Mouse (Mus musculus): ENCODE results near the gene Igf2bp2. TPM values are rescaled to one million over a fixed set of nuclear protein-coding genes. Genes with fewer than 3 reads are reported as not detected.

Gene Igf2bp2
- polyA plus RNA-seq, 1 experiment from 2014 or later: 103 TPM

- 80% methylated on average over 5 of the region's 5 CpGs for WGBS
- Histone ChIP-seq H3K9me3 (replicated peaks; ENCODE audit: control insufficient read depth, low read length) (no peaks in the 10 kb centered on the region), H3K36me3 (ENCODE audit: control insufficient read depth, insufficient read depth, low read length) (no peaks in the 10 kb centered on the region), H3K9ac (ENCODE audit: low read length) (no peak overlapping the region), H3K4me2 (ENCODE audit: low read depth, low read length) (no peak overlapping the region), H3K4me3 (replicated peaks; ENCODE audit: low read length) (no peak overlapping the region), H3K4me1 (ENCODE audit: control insufficient read depth, insufficient read depth, low read length) (no peaks in the 10 kb centered on the region), H3K27ac (ENCODE audit: low read length) (no peak overlapping the region), H3K27me3 (ENCODE audit: control insufficient read depth, insufficient read depth, low read length) (no peaks in the 10 kb centered on the region)
- no peak for ATAC-seq (ENCODE audit: insufficient read depth, low FRiP score)
Measured at GRCm38 (mm10) chr16:22139821-22140220, 23.3 kb downstream of the Igf2bp2 start.

- H3K27me3 ChIP-seq (ENCODE audit: control insufficient read depth, insufficient read depth, low read length): no peaks in the 10 kb centered on the region
- WGBS: 87% methylated on average over 5 of the region's 5 CpGs
Measured at GRCm38 (mm10) chr16:22136198-22136597, 26.9 kb downstream of the Igf2bp2 start.

GRCm38 (mm10) chr16:22131321-22131720 is 31.8 kb downstream of the Igf2bp2 start:
- ATAC-seq (ENCODE audit: insufficient read depth, low FRiP score): no peak
- H3K9me3 ChIP-seq (replicated peaks; ENCODE audit: control insufficient read depth, low read length): no peaks in the 10 kb centered on the region
- no peak overlapping the region for H3K4me3 ChIP-seq (replicated peaks; ENCODE audit: low read length)
- 74% methylated on average over 6 of the region's 6 CpGs for WGBS
- H3K36me3 ChIP-seq (ENCODE audit: control insufficient read depth, insufficient read depth, low read length): no peaks in the 10 kb centered on the region
- no peaks in the 10 kb centered on the region for H3K4me1 ChIP-seq (ENCODE audit: control insufficient read depth, insufficient read depth, low read length)
- H3K9ac ChIP-seq (ENCODE audit: low read length): no peak overlapping the region
- H3K27ac ChIP-seq (ENCODE audit: low read length): no peak overlapping the region
- no peaks in the 10 kb centered on the region for H3K27me3 ChIP-seq (ENCODE audit: control insufficient read depth, insufficient read depth, low read length)
- H3K4me2 ChIP-seq (ENCODE audit: low read depth, low read length): no peak overlapping the region

More at GRCm38 (mm10) chr16:22136198-22136597, 26.9 kb downstream of the Igf2bp2 start:
- no peaks in the 10 kb centered on the region for H3K4me1 ChIP-seq (ENCODE audit: control insufficient read depth, insufficient read depth, low read length)
- ATAC-seq (ENCODE audit: insufficient read depth, low FRiP score): no peak
- H3K36me3 ChIP-seq (ENCODE audit: control insufficient read depth, insufficient read depth, low read length): no peaks in the 10 kb centered on the region
- no peak overlapping the region for H3K9ac ChIP-seq (ENCODE audit: low read length)
- H3K4me3 ChIP-seq (replicated peaks; ENCODE audit: low read length): no peak overlapping the region
- H3K4me2 ChIP-seq (ENCODE audit: low read depth, low read length): no peak overlapping the region
- no peak overlapping the region for H3K27ac ChIP-seq (ENCODE audit: low read length)
- H3K9me3 ChIP-seq (replicated peaks; ENCODE audit: control insufficient read depth, low read length): no peaks in the 10 kb centered on the region

GRCm38 (mm10) chr16:22129511-22129910 is 33.6 kb downstream of the Igf2bp2 start:
- no peaks in the 10 kb centered on the region for H3K27me3 ChIP-seq (ENCODE audit: control insufficient read depth, insufficient read depth, low read length)
- no peaks in the 10 kb centered on the region for H3K36me3 ChIP-seq (ENCODE audit: control insufficient read depth, insufficient read depth, low read length)
- H3K27ac ChIP-seq (ENCODE audit: low read length): no peak overlapping the region
- ATAC-seq (ENCODE audit: insufficient read depth, low FRiP score): no peak
- H3K4me2 ChIP-seq (ENCODE audit: low read depth, low read length): no peak overlapping the region
- H3K4me1 ChIP-seq (ENCODE audit: control insufficient read depth, insufficient read depth, low read length): 0 out of 2 replicates have a peak, but pooled peaks cover 2% of the 10 kb centered on the region
- 79% methylated on average over 7 of the region's 7 CpGs for WGBS
- H3K9me3 ChIP-seq (replicated peaks; ENCODE audit: control insufficient read depth, low read length): no peaks in the 10 kb centered on the region
- no peak overlapping the region for H3K9ac ChIP-seq (ENCODE audit: low read length)
- H3K4me3 ChIP-seq (replicated peaks; ENCODE audit: low read length): no peak overlapping the region

DNA sequence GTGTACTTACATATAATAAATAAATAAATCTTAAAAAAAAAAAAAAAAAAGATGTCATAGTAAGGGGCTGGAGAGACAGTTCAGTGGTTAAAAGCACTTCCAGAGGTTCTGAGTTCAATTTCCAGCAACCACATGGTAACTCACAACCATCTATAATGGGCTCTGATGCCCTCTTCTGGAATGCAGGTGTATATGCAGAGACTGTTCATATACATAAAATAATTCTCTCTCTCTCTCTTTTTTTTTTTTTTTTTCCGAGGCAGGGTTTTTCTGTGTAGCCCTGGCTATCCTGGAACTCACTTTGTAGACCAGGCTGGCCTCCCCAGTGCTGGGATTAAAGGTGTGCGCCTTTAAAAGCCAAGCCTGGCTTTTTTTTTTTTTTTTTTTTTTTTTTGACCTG is 34.5 kb downstream of the Igf2bp2 start:
- Histone ChIP-seq H3K36me3 (ENCODE audit: control insufficient read depth, insufficient read depth, low read length) (no peaks in the 10 kb centered on the region), H3K4me2 (ENCODE audit: low read depth, low read length) (no peak overlapping the region), H3K4me3 (replicated peaks; ENCODE audit: low read length) (no peak overlapping the region), H3K27me3 (ENCODE audit: control insufficient read depth, insufficient read depth, low read length) (no peaks in the 10 kb centered on the region), H3K27ac (ENCODE audit: low read length) (no peak overlapping the region), H3K9me3 (replicated peaks; ENCODE audit: control insufficient read depth, low read length) (no peaks in the 10 kb centered on the region), H3K9ac (ENCODE audit: low read length) (no peak overlapping the region), H3K4me1 (ENCODE audit: control insufficient read depth, insufficient read depth, low read length) (0 out of 2 replicates have a peak, but pooled peaks cover 4% of the 10 kb centered on the region)
- 89% methylated on average over 2 of the region's 2 CpGs for WGBS
- ATAC-seq (ENCODE audit: insufficient read depth, low FRiP score): no peak

GRCm38 (mm10) chr16:22127806-22128205 is 35.3 kb downstream of the Igf2bp2 start:
- H3K4me2 ChIP-seq (ENCODE audit: low read depth, low read length): no peak overlapping the region
- WGBS: 94% methylated on average over 5 of the region's 5 CpGs
- H3K27ac ChIP-seq (ENCODE audit: low read length): no peak overlapping the region
- H3K4me3 ChIP-seq (replicated peaks; ENCODE audit: low read length): no peak overlapping the region
- H3K4me1 ChIP-seq (ENCODE audit: control insufficient read depth, insufficient read depth, low read length): 0 out of 2 replicates have a peak, but pooled peaks cover 4% of the 10 kb centered on the region
- no peaks in the 10 kb centered on the region for H3K27me3 ChIP-seq (ENCODE audit: control insufficient read depth, insufficient read depth, low read length)
- no peak for ATAC-seq (ENCODE audit: insufficient read depth, low FRiP score)
- no peak overlapping the region for H3K9ac ChIP-seq (ENCODE audit: low read length)
- no peaks in the 10 kb centered on the region for H3K9me3 ChIP-seq (replicated peaks; ENCODE audit: control insufficient read depth, low read length)
- H3K36me3 ChIP-seq (ENCODE audit: control insufficient read depth, insufficient read depth, low read length): no peaks in the 10 kb centered on the region

DNA sequence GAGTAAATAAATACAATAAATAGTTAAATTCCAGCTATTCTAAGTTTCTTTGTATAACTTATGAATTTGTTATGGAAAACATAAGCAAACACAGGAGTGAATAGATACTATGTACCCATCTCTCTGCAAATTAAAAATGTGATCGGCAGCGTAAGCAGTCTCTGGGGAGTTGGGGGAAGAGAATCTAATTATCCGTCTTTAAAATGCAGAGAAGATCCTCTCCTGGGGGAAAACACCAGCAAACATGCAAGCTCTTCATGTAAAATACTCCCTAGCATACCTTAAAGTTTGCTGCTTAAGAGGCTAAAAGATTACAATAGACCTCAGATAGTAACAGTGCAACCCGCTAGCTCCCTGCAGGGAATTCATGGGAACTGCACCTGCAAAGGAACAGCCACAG is 36.2 kb downstream of the Igf2bp2 start:
- Histone ChIP-seq H3K27ac (ENCODE audit: low read length) (no peak overlapping the region), H3K4me1 (ENCODE audit: control insufficient read depth, insufficient read depth, low read length) (0 out of 2 replicates have a peak, but pooled peaks cover 4% of the 10 kb centered on the region), H3K36me3 (ENCODE audit: control insufficient read depth, insufficient read depth, low read length) (no peaks in the 10 kb centered on the region), H3K9me3 (replicated peaks; ENCODE audit: control insufficient read depth, low read length) (no peaks in the 10 kb centered on the region), H3K9ac (ENCODE audit: low read length) (no peak overlapping the region), H3K27me3 (ENCODE audit: control insufficient read depth, insufficient read depth, low read length) (no peaks in the 10 kb centered on the region), H3K4me2 (ENCODE audit: low read depth, low read length) (no peak overlapping the region), H3K4me3 (replicated peaks; ENCODE audit: low read length) (no peak overlapping the region)
- WGBS: 91% methylated on average over 4 of the region's 4 CpGs
- no peak for ATAC-seq (ENCODE audit: insufficient read depth, low FRiP score)

DNA sequence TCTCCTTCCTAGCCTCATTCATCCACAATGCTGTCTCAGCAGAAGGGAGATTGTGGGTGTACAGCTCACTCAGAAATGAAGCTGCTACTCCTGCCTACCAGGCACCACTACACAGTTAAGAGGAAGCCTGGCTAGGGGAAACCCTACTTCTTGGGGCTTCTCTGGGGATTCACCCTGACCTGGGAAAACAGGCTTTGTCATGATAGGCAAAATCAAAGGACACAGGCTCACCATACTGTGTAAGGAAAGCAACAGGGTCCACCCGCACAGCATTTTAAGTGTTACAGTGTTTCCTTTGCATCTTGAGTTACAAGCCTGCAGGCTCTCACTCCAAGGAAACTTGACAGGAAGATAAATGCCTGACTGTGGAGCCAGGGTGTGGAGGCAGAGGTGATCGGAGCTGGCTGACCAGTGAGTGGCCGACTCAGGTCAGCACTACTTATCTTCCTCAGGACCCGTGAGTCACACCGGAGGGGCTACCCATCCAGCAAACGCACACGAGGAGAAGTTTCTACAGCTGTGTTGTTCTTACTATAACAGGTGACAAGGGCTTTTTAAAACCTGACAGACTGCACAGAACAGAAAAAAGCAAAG is 38.7 kb downstream of the Igf2bp2 start:
- Histone ChIP-seq H3K27ac (ENCODE audit: low read length) (no peak overlapping the region), H3K9ac (ENCODE audit: low read length) (no peak overlapping the region), H3K4me1 (ENCODE audit: control insufficient read depth, insufficient read depth, low read length) (0 out of 2 replicates have a peak, but pooled peaks cover 4% of the 10 kb centered on the region), H3K9me3 (replicated peaks; ENCODE audit: control insufficient read depth, low read length) (no peaks in the 10 kb centered on the region), H3K4me3 (replicated peaks; ENCODE audit: low read length) (no peak overlapping the region), H3K4me2 (ENCODE audit: low read depth, low read length) (no peak overlapping the region), H3K36me3 (ENCODE audit: control insufficient read depth, insufficient read depth, low read length) (no peaks in the 10 kb centered on the region), H3K27me3 (ENCODE audit: control insufficient read depth, insufficient read depth, low read length) (no peaks in the 10 kb centered on the region)
- no peak for ATAC-seq (ENCODE audit: insufficient read depth, low FRiP score)
- WGBS: 19% methylated on average over 7 of the region's 7 CpGs

GRCm38 (mm10) chr16:22123658-22124057 is 39.4 kb downstream of the Igf2bp2 start:
- Histone ChIP-seq H3K4me1 (ENCODE audit: control insufficient read depth, insufficient read depth, low read length) (0 out of 2 replicates have a peak, but pooled peaks cover 4% of the 10 kb centered on the region), H3K9ac (ENCODE audit: low read length) (no peak overlapping the region), H3K4me3 (replicated peaks; ENCODE audit: low read length) (no peak overlapping the region), H3K27me3 (ENCODE audit: control insufficient read depth, insufficient read depth, low read length) (no peaks in the 10 kb centered on the region), H3K9me3 (replicated peaks; ENCODE audit: control insufficient read depth, low read length) (no peaks in the 10 kb centered on the region), H3K36me3 (ENCODE audit: control insufficient read depth, insufficient read depth, low read length) (no peaks in the 10 kb centered on the region), H3K4me2 (ENCODE audit: low read depth, low read length) (no peak overlapping the region), H3K27ac (ENCODE audit: low read length) (no peak overlapping the region)
- no peak for ATAC-seq (ENCODE audit: insufficient read depth, low FRiP score)
- 36% methylated on average over 5 of the region's 5 CpGs for WGBS
